Mouse (Mus musculus) ovary, postnatal 14 days (tissue): ENCODE measurements around the gene Olfr61.
"Not testable (repeated sequence)": the region's sequence is repeated elsewhere in the genome, so short reads cannot be mapped to it uniquely, and the experiment has no call there.

ENCODE experiments used
- DNase-seq: peaks from one replicate; pipeline ENCODE4 v3.0.0; 2022; ENCODE audit warnings: low spot score

The Olfr61 gene

GRCm38 (mm10) chr7:140628670-140629069 is at the start of gene Olfr61:
Gene Olfr61, plus strand, starts transcription at chr7:140628970.
- not testable (repeated sequence) for DNase-seq

- DNase-seq = not testable (repeated sequence)
Observed at GRCm38 (mm10) chr7:140600969-140601368, 27.8 kb upstream of the Olfr61 start, which contains the start of gene Olfr46. Gene Olfr46, plus strand, starts transcription at chr7:140601269.

- DNase-seq = no peak
Observed at GRCm38 (mm10) chr7:140630559-140630958, 1.8 kb downstream of the Olfr61 start.

GRCm38 (mm10) chr7:140646152-140646551 is 17.4 kb downstream of the Olfr61 start, which contains the start of gene Olfr53:
Gene Olfr53, plus strand, starts transcription at chr7:140646452.
- DNase-seq = no peak

- no peak for DNase-seq
Observed at GRCm38 (mm10) chr7:140659630-140660029, 30.9 kb downstream of the Olfr61 start, which contains the start of gene Olfr539. Gene Olfr539, plus strand, starts transcription at chr7:140659930.

GRCm38 (mm10) chr7:140670693-140671092 is 41.9 kb downstream of the Olfr61 start:
- DNase-seq = not testable (repeated sequence)

- DNase-seq = no peak
Observed at GRCm38 (mm10) chr7:140675863-140676262, 47.1 kb downstream of the Olfr61 start.

GRCm38 (mm10) chr7:140679591-140679990 is 50.8 kb downstream of the Olfr61 start:
- not testable (repeated sequence) for DNase-seq

- DNase-seq = no peak
Observed at GRCm38 (mm10) chr7:140681651-140682050, 52.9 kb downstream of the Olfr61 start, which contains the start of gene Olfr45. Gene Olfr45, plus strand, starts transcription at chr7:140681951.
